Mouse (Mus musculus): ENCODE measurements around the gene Saysd1. TPM values are rescaled to one million over a fixed set of nuclear protein-coding genes. Genes with fewer than 3 reads are reported as not detected.

Saysd1 gene
- polyA plus RNA-seq, 1 experiment from 2014 or later: 15.3 TPM

GRCm38 (mm10) chr14:20103207-20103606, 35.1 kb downstream of the Saysd1 start:
- H3K4me1 ChIP-seq (replicated peaks; ENCODE audit: control insufficient read depth, insufficient read depth, low read length): no peaks in the 10 kb centered on the region
- no peak overlapping the region for H3K4me2 ChIP-seq (ENCODE audit: low read length)
- WGBS: 36% methylated on average over 4 of the region's 4 CpGs
- no peak overlapping the region for H3K4me3 ChIP-seq (replicated peaks; ENCODE audit: low read length)
- no peaks in the 10 kb centered on the region for H3K27me3 ChIP-seq (replicated peaks; ENCODE audit: control insufficient read depth, insufficient read depth, low read length)
- H3K9me3 ChIP-seq (ENCODE audit: control insufficient read depth, low read length): no peaks in the 10 kb centered on the region
- no peak for ATAC-seq
- no peaks in the 10 kb centered on the region for H3K36me3 ChIP-seq (ENCODE audit: control insufficient read depth, insufficient read depth)
- H3K27ac ChIP-seq (ENCODE audit: low read length): no peak overlapping the region
- no peak overlapping the region for H3K9ac ChIP-seq (replicated peaks; ENCODE audit: low read depth, low read length)

- Histone ChIP-seq H3K4me3 (replicated peaks; ENCODE audit: low read length) (no peak overlapping the region), H3K27ac (ENCODE audit: low read length) (no peak overlapping the region), H3K27me3 (replicated peaks; ENCODE audit: control insufficient read depth, insufficient read depth, low read length) (no peaks in the 10 kb centered on the region), H3K9me3 (ENCODE audit: control insufficient read depth, low read length) (no peaks in the 10 kb centered on the region), H3K9ac (replicated peaks; ENCODE audit: low read depth, low read length) (no peak overlapping the region), H3K4me2 (ENCODE audit: low read length) (no peak overlapping the region), H3K4me1 (replicated peaks; ENCODE audit: control insufficient read depth, insufficient read depth, low read length) (no peaks in the 10 kb centered on the region), H3K36me3 (ENCODE audit: control insufficient read depth, insufficient read depth) (no peaks in the 10 kb centered on the region)
- ATAC-seq: no peak
- 72% methylated on average over 5 of the region's 5 CpGs for WGBS
Observed at GRCm38 (mm10) chr14:20098061-20098460, 40.3 kb downstream of the Saysd1 start.

GRCm38 (mm10) chr14:20094942-20095341, 43.4 kb downstream of the Saysd1 start:
- Histone ChIP-seq H3K9me3 (ENCODE audit: control insufficient read depth, low read length) (no peaks in the 10 kb centered on the region), H3K27me3 (replicated peaks; ENCODE audit: control insufficient read depth, insufficient read depth, low read length) (no peaks in the 10 kb centered on the region), H3K27ac (ENCODE audit: low read length) (no peak overlapping the region), H3K4me1 (replicated peaks; ENCODE audit: control insufficient read depth, insufficient read depth, low read length) (no peaks in the 10 kb centered on the region), H3K4me3 (replicated peaks; ENCODE audit: low read length) (no peak overlapping the region), H3K4me2 (ENCODE audit: low read length) (no peak overlapping the region), H3K9ac (replicated peaks; ENCODE audit: low read depth, low read length) (no peak overlapping the region), H3K36me3 (ENCODE audit: control insufficient read depth, insufficient read depth) (no peaks in the 10 kb centered on the region)
- no peak for ATAC-seq
- WGBS: 75% methylated on average over 5 of the region's 5 CpGs

- Histone ChIP-seq H3K4me2 (ENCODE audit: low read length) (no peak overlapping the region), H3K4me3 (replicated peaks; ENCODE audit: low read length) (no peak overlapping the region), H3K9me3 (ENCODE audit: control insufficient read depth, low read length) (no peaks in the 10 kb centered on the region), H3K9ac (replicated peaks; ENCODE audit: low read depth, low read length) (no peak overlapping the region), H3K36me3 (ENCODE audit: control insufficient read depth, insufficient read depth) (no peaks in the 10 kb centered on the region), H3K27me3 (replicated peaks; ENCODE audit: control insufficient read depth, insufficient read depth, low read length) (no peaks in the 10 kb centered on the region), H3K27ac (ENCODE audit: low read length) (no peak overlapping the region), H3K4me1 (replicated peaks; ENCODE audit: control insufficient read depth, insufficient read depth, low read length) (no peaks in the 10 kb centered on the region)
- 21% methylated on average over 7 of the region's 7 CpGs for WGBS
- no peak for ATAC-seq
Observed at GRCm38 (mm10) chr14:20093493-20093892, 44.8 kb downstream of the Saysd1 start.

- no peaks in the 10 kb centered on the region for H3K9me3 ChIP-seq (ENCODE audit: control insufficient read depth, low read length)
- ATAC-seq: no peak
- H3K27ac ChIP-seq (ENCODE audit: low read length): no peak overlapping the region
- H3K9ac ChIP-seq (replicated peaks; ENCODE audit: low read depth, low read length): no peak overlapping the region
- no peak overlapping the region for H3K4me3 ChIP-seq (replicated peaks; ENCODE audit: low read length)
- no peak overlapping the region for H3K4me2 ChIP-seq (ENCODE audit: low read length)
- H3K36me3 ChIP-seq (ENCODE audit: control insufficient read depth, insufficient read depth): no peaks in the 10 kb centered on the region
- H3K4me1 ChIP-seq (replicated peaks; ENCODE audit: control insufficient read depth, insufficient read depth, low read length): peaks cover 18% of the 10 kb centered on the region
- H3K27me3 ChIP-seq (replicated peaks; ENCODE audit: control insufficient read depth, insufficient read depth, low read length): no peaks in the 10 kb centered on the region
Observed at GRCm38 (mm10) chr14:20084335-20084734, 54.0 kb downstream of the Saysd1 start.

GRCm38 (mm10) chr14:20082536-20083325, 55.6 kb downstream of the Saysd1 start:
- Histone ChIP-seq H3K27ac (ENCODE audit: low read length) (peak overlapping the region; percentile 80), H3K4me2 (ENCODE audit: low read length) (peak overlapping the region; percentile 75), H3K4me3 (replicated peaks; ENCODE audit: low read length) (peak overlapping the region; percentile 53), H3K27me3 (replicated peaks; ENCODE audit: control insufficient read depth, insufficient read depth, low read length) (no peaks in the 10 kb centered on the region), H3K4me1 (replicated peaks; ENCODE audit: control insufficient read depth, insufficient read depth, low read length) (peaks cover 18% of the 10 kb centered on the region), H3K9me3 (ENCODE audit: control insufficient read depth, low read length) (no peaks in the 10 kb centered on the region), H3K9ac (replicated peaks; ENCODE audit: low read depth, low read length) (peak overlapping the region; percentile 70), H3K36me3 (ENCODE audit: control insufficient read depth, insufficient read depth) (no peaks in the 10 kb centered on the region)
- WGBS: 3% methylated on average over 56 of the region's 56 CpGs
- ATAC-seq: peak; percentile 97

- Histone ChIP-seq H3K9ac (replicated peaks; ENCODE audit: low read depth, low read length) (peak overlapping the region; percentile 70), H3K4me1 (replicated peaks; ENCODE audit: control insufficient read depth, insufficient read depth, low read length) (peaks cover 18% of the 10 kb centered on the region), H3K4me2 (ENCODE audit: low read length) (peak overlapping the region; percentile 75), H3K27ac (ENCODE audit: low read length) (peak overlapping the region; percentile 80), H3K4me3 (replicated peaks; ENCODE audit: low read length) (peak overlapping the region; percentile 53), H3K27me3 (replicated peaks; ENCODE audit: control insufficient read depth, insufficient read depth, low read length) (no peaks in the 10 kb centered on the region), H3K9me3 (ENCODE audit: control insufficient read depth, low read length) (no peaks in the 10 kb centered on the region), H3K36me3 (ENCODE audit: control insufficient read depth, insufficient read depth) (no peaks in the 10 kb centered on the region)
- WGBS: 71% methylated on average over 5 of the region's 5 CpGs
- ATAC-seq: peak; percentile 0; the same call in 1 of the 2 replicates
Observed at GRCm38 (mm10) chr14:20081937-20082533, 56.3 kb downstream of the Saysd1 start.

GRCm38 (mm10) chr14:20081084-20081483, 57.2 kb downstream of the Saysd1 start:
- Histone ChIP-seq H3K4me3 (replicated peaks; ENCODE audit: low read length) (no peak overlapping the region), H3K36me3 (ENCODE audit: control insufficient read depth, insufficient read depth) (no peaks in the 10 kb centered on the region), H3K9ac (replicated peaks; ENCODE audit: low read depth, low read length) (no peak overlapping the region), H3K27me3 (replicated peaks; ENCODE audit: control insufficient read depth, insufficient read depth, low read length) (no peaks in the 10 kb centered on the region), H3K9me3 (ENCODE audit: control insufficient read depth, low read length) (no peaks in the 10 kb centered on the region), H3K4me2 (ENCODE audit: low read length) (no peak overlapping the region), H3K4me1 (replicated peaks; ENCODE audit: control insufficient read depth, insufficient read depth, low read length) (peaks cover 18% of the 10 kb centered on the region), H3K27ac (ENCODE audit: low read length) (no peak overlapping the region)
- no peak for ATAC-seq
- WGBS: 93% methylated on average over 1 of the region's 1 CpGs

- H3K4me1 ChIP-seq (replicated peaks; ENCODE audit: control insufficient read depth, insufficient read depth, low read length): peaks cover 10% of the 10 kb centered on the region
- H3K27ac ChIP-seq (ENCODE audit: low read length): no peak overlapping the region
- no peaks in the 10 kb centered on the region for H3K27me3 ChIP-seq (replicated peaks; ENCODE audit: control insufficient read depth, insufficient read depth, low read length)
- 84% methylated on average over 6 of the region's 6 CpGs for WGBS
- no peaks in the 10 kb centered on the region for H3K9me3 ChIP-seq (ENCODE audit: control insufficient read depth, low read length)
- H3K4me3 ChIP-seq (replicated peaks; ENCODE audit: low read length): no peak overlapping the region
- no peak overlapping the region for H3K9ac ChIP-seq (replicated peaks; ENCODE audit: low read depth, low read length)
- no peak overlapping the region for H3K4me2 ChIP-seq (ENCODE audit: low read length)
- no peak for ATAC-seq
- no peaks in the 10 kb centered on the region for H3K36me3 ChIP-seq (ENCODE audit: control insufficient read depth, insufficient read depth)
Observed at GRCm38 (mm10) chr14:20077181-20077580, 61.2 kb downstream of the Saysd1 start.
